Mouse (Mus musculus) mesoderm, embryonic 11.5 days (tissue): Measurements from ENCODE around the gene Fam222a.

Experiments
- DNase-seq: peaks from one replicate; pipeline ENCODE4 v3.0.0-alpha.2; 2012; ENCODE audit warnings: low read depth, low spot score

The Fam222a gene

GRCm38 (mm10) chr5:114605981-114606380 is 38.2 kb downstream of the Fam222a start:
- no peak for DNase-seq

- no peak for DNase-seq
These were observed 39.8 kb downstream of the Fam222a start for GRCm38 (mm10) chr5:114607651-114608050.

- peak; percentile 85 for DNase-seq
These were observed 40.7 kb downstream of the Fam222a start for GRCm38 (mm10) chr5:114608516-114608915.

GRCm38 (mm10) chr5:114611256-114611655 is 43.4 kb downstream of the Fam222a start:
- DNase-seq = no peak

GRCm38 (mm10) chr5:114611968-114612608 is 44.3 kb downstream of the Fam222a start:
- peak; percentile 65 for DNase-seq

GRCm38 (mm10) chr5:114614863-114615262 is 47.0 kb downstream of the Fam222a start:
- no peak for DNase-seq

GRCm38 (mm10) chr5:114616336-114617061 is 48.7 kb downstream of the Fam222a start:
- DNase-seq = no peak

GRCm38 (mm10) chr5:114617809-114618208 is 50.0 kb downstream of the Fam222a start:
- DNase-seq = no peak

- peak; percentile 84 for DNase-seq
These were observed 51.0 kb downstream of the Fam222a start for GRCm38 (mm10) chr5:114618851-114619250.

GRCm38 (mm10) chr5:114620305-114620704 is 52.5 kb downstream of the Fam222a start:
- DNase-seq = no peak

- peak; percentile 69 for DNase-seq
These were observed 57.8 kb downstream of the Fam222a start for GRCm38 (mm10) chr5:114625590-114625989.

GRCm38 (mm10) chr5:114631336-114631735 is 63.5 kb downstream of the Fam222a start:
- no peak for DNase-seq

- no peak for DNase-seq
These were observed 68.3 kb downstream of the Fam222a start for GRCm38 (mm10) chr5:114636091-114636490.

- peak; percentile 91 for DNase-seq
These were observed 71.2 kb downstream of the Fam222a start for GRCm38 (mm10) chr5:114638769-114639644.

GRCm38 (mm10) chr5:114639645-114639957 is 71.8 kb downstream of the Fam222a start:
- DNase-seq = no peak

- DNase-seq = no peak
These were observed 73.0 kb downstream of the Fam222a start for GRCm38 (mm10) chr5:114640809-114641208.

- no peak for DNase-seq
These were observed 77.1 kb downstream of the Fam222a start for GRCm38 (mm10) chr5:114644918-114645317.

GRCm38 (mm10) chr5:114645916-114646315 is 78.1 kb downstream of the Fam222a start:
- DNase-seq = no peak

- peak; percentile 66 for DNase-seq
These were observed 79.6 kb downstream of the Fam222a start for GRCm38 (mm10) chr5:114647211-114647974.

- no peak for DNase-seq
These were observed 81.0 kb downstream of the Fam222a start for GRCm38 (mm10) chr5:114648728-114649311.

- no peak for DNase-seq
These were observed 83.2 kb downstream of the Fam222a start for GRCm38 (mm10) chr5:114651002-114651401.
